ENCODE assay signal across 12 mouse cellular contexts in the genomic region with DNA sequence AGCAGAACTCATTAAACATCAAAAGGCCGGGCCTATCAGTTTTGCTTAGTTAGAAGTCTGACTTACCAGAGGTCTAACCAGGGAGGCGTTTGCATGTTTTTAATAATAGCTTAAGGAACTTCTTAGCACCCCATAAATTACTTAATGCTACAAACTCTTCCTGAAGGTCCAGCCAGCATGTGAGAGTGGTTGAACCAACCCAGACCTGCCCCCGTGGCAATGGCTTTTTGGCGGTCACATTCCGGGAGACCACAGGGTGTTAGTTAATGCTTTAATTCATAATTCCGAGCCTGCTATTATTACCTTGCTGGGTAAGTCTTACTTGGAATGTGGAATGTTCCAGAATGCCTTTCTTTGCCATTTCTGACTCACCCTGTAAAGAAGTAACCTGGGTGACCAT.
DNase-seq lines count a peak whose midpoint lies in the region; ATAC-seq and TF ChIP-seq lines count a peak whose summit lies in the region.
"Had no signal": no experiment of that assay in that cellular context is flagged by ENCODE, and none has a peak within 500 bp of the region (broad histone marks: within the 10 kb centered on the region; RNA-seq: fewer than 3 reads in every experiment).

No protein-coding gene starts in this region.

- no peak for TF ChIP-seq POLR2A in kidney, adult 2 months (IDR thresholded peaks at IDR 0.05; ENCODE audit: low read depth, low read length)

- peak; percentile 62 for ATAC-seq in Patski
- ATAC-seq in embryonic facial prominence, embryonic 12.5 days (ENCODE audit: insufficient number of reproducible peaks, insufficient read depth, low FRiP score, low TSS enrichment) = no peak
- no peak; the same call in 1 of the 2 replicates for ATAC-seq in limb, embryonic 11.5 days (ENCODE audit: insufficient number of reproducible peaks, low FRiP score, low TSS enrichment, low read depth)

- H3K9me3 ChIP-seq in embryonic facial prominence, embryonic 12.5 days = no peaks in the 10 kb centered on the region; the same call in 1 of the 2 replicates
- no peaks in the 10 kb centered on the region for H3K9me3 ChIP-seq in limb, embryonic 11.5 days (ENCODE audit: control insufficient read depth, low read length)
- H3K9me3 ChIP-seq: kidney, embryonic 15.5 days; liver, embryonic 15.5 days; midbrain, embryonic 10.5 days had no signal

- DNase-seq in kidney, adult 2 months = peak; percentile 19
- DNase-seq in kidney, postnatal 10 days = no peak
- peak; percentile 28 for DNase-seq in Patski (ENCODE audit: low read depth, low spot score)
- peak; percentile 67 for DNase-seq in limb, embryonic 11.5 days (ENCODE audit: low spot score)
- DNase-seq in cerebellum, adult 11 months = no peak
- no peak for DNase-seq in thymus, postnatal 0 days (ENCODE audit: low spot score)
- DNase-seq: thymus, postnatal 25 days had no signal

- H3K4me3 ChIP-seq in kidney, adult 2 months (ENCODE audit: insufficient read depth, low read depth, low read length) = no peak overlapping the region
- H3K4me3 ChIP-seq in embryonic facial prominence, embryonic 12.5 days = no peak overlapping the region
- H3K4me3 ChIP-seq in limb, embryonic 11.5 days (ENCODE audit: low read depth, low read length) = no peak overlapping the region
- H3K4me3 ChIP-seq: kidney, embryonic 15.5 days; liver, embryonic 15.5 days; midbrain, embryonic 10.5 days had no signal

- H3K4me2 ChIP-seq in embryonic facial prominence, embryonic 12.5 days (replicated peaks) = no peak overlapping the region
- peak overlapping the region; percentile 26 for H3K4me2 ChIP-seq in limb, embryonic 11.5 days (ENCODE audit: low read depth, severe bottlenecking)
- H3K4me2 ChIP-seq: liver, embryonic 15.5 days had no signal

- CTCF ChIA-PET in Patski (lab: Charles Lee) = no interaction called here

- POLR2A ChIA-PET in Patski (lab: Charles Lee) = interaction anchor here (0.6 kb wide), 1 partner anchor 953 kb away, joined by 3 read pairs; no protein-coding TSS in a partner anchor

- no peak overlapping the region for H3K27ac ChIP-seq in kidney, adult 2 months (ENCODE audit: insufficient read depth, low read depth, low read length)
- H3K27ac ChIP-seq in embryonic facial prominence, embryonic 12.5 days = peak overlapping the region; percentile 67; the same call in 1 of the 2 replicates
- H3K27ac ChIP-seq in limb, embryonic 11.5 days (replicated peaks; ENCODE audit: low read depth, low read length) = peak overlapping the region; percentile 91
- H3K27ac ChIP-seq: kidney, embryonic 15.5 days; liver, embryonic 15.5 days; stomach, postnatal 0 days had no signal

- 43% methylated on average over 6 of the region's 6 CpGs for whole genome bisulfite sequencing in kidney, adult 2 months
- 17% methylated on average over 6 of the region's 6 CpGs for WGBS in embryonic facial prominence, embryonic 12.5 days
- WGBS in limb, embryonic 11.5 days = 11% methylated on average over 6 of the region's 6 CpGs

- H3K4me1 ChIP-seq in kidney, adult 2 months (ENCODE audit: control insufficient read depth, insufficient read depth, low read length) = 0 out of 2 replicates have a peak, but pooled peaks cover 3% of the 10 kb centered on the region
- peaks cover 5% of the 10 kb centered on the region; the same call in 1 of the 2 replicates for H3K4me1 ChIP-seq in embryonic facial prominence, embryonic 12.5 days
- H3K4me1 ChIP-seq in limb, embryonic 11.5 days (ENCODE audit: control insufficient read depth, insufficient read depth, low read length) = peaks cover 7% of the 10 kb centered on the region
- H3K4me1 ChIP-seq: liver, embryonic 15.5 days had no signal

- in situ Hi-C loops in Patski (cut with MboI; ENCODE audit: low pct_unique_long_range_greater_than_20kb) = no loop called here

- no peak for TF ChIP-seq CTCF in kidney, adult 2 months (conservative IDR thresholded peaks at IDR 0.05; ENCODE audit: insufficient read depth, insufficient read length, low read depth, low read length)
- TF ChIP-seq CTCF in Patski (IDR thresholded peaks at IDR 0.05) = no peak

- H3K27me3 ChIP-seq in kidney, adult 2 months (replicated peaks; ENCODE audit: control insufficient read depth, insufficient read depth, low read length) = no peaks in the 10 kb centered on the region
- no peaks in the 10 kb centered on the region for H3K27me3 ChIP-seq in Patski
- no peaks in the 10 kb centered on the region for H3K27me3 ChIP-seq in embryonic facial prominence, embryonic 12.5 days
- no peaks in the 10 kb centered on the region for H3K27me3 ChIP-seq in limb, embryonic 11.5 days (ENCODE audit: control insufficient read depth, insufficient read depth, low read length)
- H3K27me3 ChIP-seq: kidney, embryonic 15.5 days; liver, embryonic 15.5 days had no signal

- no peak overlapping the region for H3K9ac ChIP-seq in embryonic facial prominence, embryonic 12.5 days
- no peak overlapping the region for H3K9ac ChIP-seq in limb, embryonic 11.5 days (ENCODE audit: low read length)
- H3K9ac ChIP-seq: kidney, embryonic 15.5 days; liver, embryonic 15.5 days had no signal

- no peaks in the 10 kb centered on the region for H3K36me3 ChIP-seq in kidney, adult 2 months (ENCODE audit: control insufficient read depth, insufficient read depth, low read length)
- no peaks in the 10 kb centered on the region for H3K36me3 ChIP-seq in embryonic facial prominence, embryonic 12.5 days
- H3K36me3 ChIP-seq in limb, embryonic 11.5 days (ENCODE audit: control insufficient read depth, insufficient read depth, low read length) = no peaks in the 10 kb centered on the region
- H3K36me3 ChIP-seq: kidney, embryonic 15.5 days; liver, embryonic 15.5 days; midbrain, embryonic 10.5 days had no signal

Comparison
In these comparisons a context has a peak if more than half of its experiments do, and no peak if none do; other contexts are left out.
1. DNase-seq: peak in kidney, adult 2 months (single experiment), Patski (single experiment) and limb, embryonic 11.5 days (single experiment); none in kidney, postnatal 10 days (single experiment), cerebellum, adult 11 months (single experiment) and thymus, postnatal 0 days (single experiment).